Mouse (Mus musculus) brain, adult 2 months (tissue): Measurements from ENCODE around the gene Nptn.

Experiments
- DNase-seq: peaks from one replicate; pipeline ENCODE4 v3.0.0; 2011; ENCODE audit warnings: low read depth, low spot score

The Nptn gene

GRCm38 (mm10) chr9:58691471-58691870 lies 109.4 kb downstream of the Nptn start:
- no peak for DNase-seq

- DNase-seq, result no peak
These were observed 116.4 kb downstream of the Nptn start for GRCm38 (mm10) chr9:58698486-58698885.

- DNase-seq, result no peak
These were observed 119.7 kb downstream of the Nptn start for GRCm38 (mm10) chr9:58701751-58702150.

GRCm38 (mm10) chr9:58703766-58704165 lies 121.7 kb downstream of the Nptn start:
- DNase-seq, result no peak

GRCm38 (mm10) chr9:58706024-58706423 lies 124.0 kb downstream of the Nptn start:
- no peak for DNase-seq
